Mouse (Mus musculus) liver, adult 2 months (tissue): ENCODE measurements around the gene Smad5.

Source experiments
- CTCF ChIP-seq: fragments of 200-500 bp; IDR thresholded peaks from 2 replicates; pipeline ENCODE4 v1.5.1; 2011; ENCODE audit warnings: low read depth, low read length, control low read depth
- POLR2A ChIP-seq: fragments of 200-500 bp; IDR thresholded peaks from 2 replicates; pipeline ENCODE4 v1.6.1; 2011; ENCODE audit warnings: low read length, control low read depth; ENCODE audit not compliant: insufficient read depth; ENCODE audit errors: extremely low read depth

DNA sequence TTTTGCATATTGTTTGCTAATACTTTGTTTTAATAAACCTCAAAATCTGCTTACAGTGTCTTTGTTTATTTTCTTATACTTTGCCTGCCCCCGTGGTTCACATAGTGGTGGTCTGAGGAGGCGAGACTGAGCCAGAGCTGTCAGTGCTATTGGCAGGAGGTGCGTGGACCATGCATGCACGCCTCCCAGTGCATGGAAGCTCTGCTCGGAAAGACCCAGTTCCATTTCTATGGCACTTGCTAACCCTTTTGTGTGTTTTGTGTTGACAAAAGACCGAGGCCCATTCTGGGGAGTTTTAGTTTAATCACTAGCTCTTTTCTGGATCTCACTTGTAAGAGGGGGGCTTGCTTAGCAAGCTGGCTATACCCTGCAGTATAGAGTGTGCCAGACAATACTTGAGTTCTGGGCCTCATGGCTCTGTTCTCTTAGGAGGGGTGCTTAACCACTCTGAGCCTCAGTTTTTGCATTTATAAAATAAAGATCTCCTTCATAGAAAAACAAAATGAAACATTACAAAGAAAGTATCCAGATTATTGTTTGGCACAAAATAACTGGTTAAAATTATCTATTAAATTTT, 39.6 kb downstream of the Smad5 start:
- TF ChIP-seq CTCF (no peak), POLR2A (no peak)
